Mouse (Mus musculus) urinary bladder, postnatal 14 days (tissue): ENCODE results near the gene Slc35e3.

ENCODE experiments used
- DNase-seq: peaks from one replicate; pipeline ENCODE4 v3.0.0; 2021; ENCODE audit warnings: low spot score

The Slc35e3 gene

GRCm38 (mm10) chr10:117683734-117684037, 62.5 kb downstream of the Slc35e3 start:
- no peak for DNase-seq
